Mouse (Mus musculus) C3H10T1/2 (cell line): ENCODE results near the gene Tspan9. TPM values are rescaled to one million over a fixed set of nuclear protein-coding genes. Genes with fewer than 3 reads are reported as not detected.

ENCODE experiments used
- polyA plus RNA-seq, 2 experiments: library from polyadenylated mRNA; unstranded; fragments of >200 nt; fragmentation: generic; extraction: Trizol; gene quantifications; one replicate each; pipeline ENCODE4 v1.2.1; 2012; ENCODE audit warnings: missing spikeins in 2 of 2

Gene Tspan9
- polyA plus RNA-seq = 10 to 100 TPM; 26.6 to 61.3 TPM

GRCm38 (mm10) chr6:128143390-128144020 is at the start of gene Tspan9:
Tspan9 (minus strand) TSS chr6:128143594.

Other genes with a start within 250 kb of the Tspan9 start
- gene Tead4, start 157.2 kb upstream of the Tspan9 start, polyA plus RNA-seq = 1 to 10 TPM; 1.3 to 8.9 TPM
- gene Tulp3, start 212.3 kb upstream of the Tspan9 start, polyA plus RNA-seq = 10 to 100 TPM; 15.3 to 35.1 TPM
- gene Rhno1, start 219.3 kb upstream of the Tspan9 start, polyA plus RNA-seq = 10 to 100 TPM; 38.5 to 42.2 TPM
- 10 to 100 TPM; 26.2 to 39.5 TPM for gene Foxm1, start 219.4 kb upstream of the Tspan9 start, polyA plus RNA-seq
- under 1 TPM; 0.02 to 0.08 TPM for gene Tex52, start 231.9 kb upstream of the Tspan9 start, polyA plus RNA-seq
- gene Gm44596, start 231.9 kb upstream of the Tspan9 start, polyA plus RNA-seq = not detected